Mouse (Mus musculus): ENCODE data around the gene Exoc3l4.

DNA sequence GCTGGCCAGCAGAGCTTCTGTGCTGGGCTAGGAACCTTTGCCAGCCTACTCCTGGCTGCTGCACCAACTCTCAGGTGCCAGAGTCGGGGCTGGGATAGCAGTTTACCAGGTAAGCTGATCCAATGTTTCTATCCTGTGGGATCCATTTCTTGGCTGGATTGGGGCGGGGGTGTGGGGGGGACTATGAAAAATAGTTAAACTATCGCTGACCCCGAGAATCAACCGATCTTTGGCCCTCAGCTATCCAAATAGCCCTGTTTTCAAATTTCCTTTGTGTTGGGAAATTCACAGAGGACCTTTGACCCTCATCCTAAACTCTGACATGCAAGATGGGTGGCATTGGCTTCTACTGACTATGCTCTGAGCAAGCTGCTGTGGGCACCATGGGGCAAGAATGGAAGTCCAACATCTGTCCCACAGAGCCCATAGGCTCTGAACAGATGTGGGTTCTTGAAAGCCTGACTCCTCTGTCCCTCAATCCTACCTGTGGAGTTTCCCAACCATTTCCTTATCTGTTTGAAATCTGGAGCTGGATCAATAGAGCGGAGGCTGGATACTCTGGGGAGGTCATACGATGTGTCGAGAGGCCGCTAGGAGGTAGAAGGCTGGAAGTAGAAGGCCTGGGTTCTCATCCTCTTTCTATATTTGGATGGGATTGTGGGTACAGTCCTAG is 24.0 kb downstream of the Exoc3l4 start:
- TF ChIP-seq CTCF (IDR thresholded peaks at IDR 0.05; ENCODE audit: low read depth, low read length) (no peak), GATA1 (IDR thresholded peaks at IDR 0.05; ENCODE audit: borderline replicate concordance, low read length) (no peak), POLR2AphosphoS5 (IDR thresholded peaks at IDR 0.05; ENCODE audit: insufficient replicate concordance, low read depth, low read length) (no peak), TAL1 (conservative IDR thresholded peaks at IDR 0.05; ENCODE audit: low read depth, low read length) (no peak), GATA2 (IDR thresholded peaks at IDR 0.05; ENCODE audit: borderline replicate concordance, low read depth, low read length) (no peak)
